Mouse (Mus musculus): ENCODE results near the gene Krt8. TPM values are rescaled to one million over a fixed set of nuclear protein-coding genes. Genes with fewer than 3 reads are reported as not detected.
A peak's percentile ranks its signal among the peaks of the same experiment; 100 is the strongest.
"Not testable (repeated sequence)": the region's sequence is repeated elsewhere in the genome, so short reads cannot be mapped to it uniquely, and the experiment has no call there.

Krt8 gene
- total RNA-seq, 2 experiments from 2014 or later, result not detected

- peak in 1 of 2 experiments; percentile 12 for DNase-seq (ENCODE audit: low spot score in 2 of 2)
These were observed 6.4 kb upstream of the Krt8 start for GRCm38 (mm10) chr15:102010569-102011245.

- DNase-seq (ENCODE audit: low spot score in 2 of 2), result peak in 1 of 2 experiments; percentile 23
These were observed 3.1 kb upstream of the Krt8 start for GRCm38 (mm10) chr15:102007097-102008069.

GRCm38 (mm10) chr15:102006317-102006716, 2.0 kb upstream of the Krt8 start:
- DNase-seq (ENCODE audit: low spot score in 2 of 2), result no peak

- DNase-seq (ENCODE audit: low spot score in 2 of 2), result no peak
These were observed 1.0 kb upstream of the Krt8 start for GRCm38 (mm10) chr15:102005290-102005689.

GRCm38 (mm10) chr15:102003516-102003915, 766 bp downstream of the Krt8 start:
- no peak for DNase-seq (ENCODE audit: low spot score in 2 of 2)

- DNase-seq (ENCODE audit: low spot score in 2 of 2), result no peak
These were observed 1.4 kb downstream of the Krt8 start for GRCm38 (mm10) chr15:102002646-102003488.

- no peak for DNase-seq (ENCODE audit: low spot score in 2 of 2)
These were observed 4.5 kb downstream of the Krt8 start for GRCm38 (mm10) chr15:101999676-102000335.

- no peak for DNase-seq (ENCODE audit: low spot score in 2 of 2)
These were observed 5.1 kb downstream of the Krt8 start for GRCm38 (mm10) chr15:101999156-101999555.

- not testable (repeated sequence) for DNase-seq (ENCODE audit: low spot score in 2 of 2)
These were observed 7.7 kb downstream of the Krt8 start for GRCm38 (mm10) chr15:101996450-101997078.

- no peak for DNase-seq (ENCODE audit: low spot score in 2 of 2)
These were observed 8.6 kb downstream of the Krt8 start for GRCm38 (mm10) chr15:101995484-101996236.

- no peak for DNase-seq (ENCODE audit: low spot score in 2 of 2)
These were observed 9.9 kb downstream of the Krt8 start for GRCm38 (mm10) chr15:101994365-101994764.

- no peak for DNase-seq (ENCODE audit: low spot score in 2 of 2)
These were observed 13.3 kb downstream of the Krt8 start for GRCm38 (mm10) chr15:101990946-101991345.

- DNase-seq (ENCODE audit: low spot score in 2 of 2), result no peak
These were observed 15.6 kb downstream of the Krt8 start for GRCm38 (mm10) chr15:101988714-101989113.

- DNase-seq (ENCODE audit: low spot score in 2 of 2), result peak; percentile 69 to 92
These were observed 16.2 kb downstream of the Krt8 start for GRCm38 (mm10) chr15:101988119-101988518.

GRCm38 (mm10) chr15:101984746-101985145, 19.5 kb downstream of the Krt8 start:
- DNase-seq (ENCODE audit: low spot score in 2 of 2), result no peak

- peak; percentile 91 to 97 for DNase-seq (ENCODE audit: low spot score in 2 of 2)
These were observed 20.2 kb downstream of the Krt8 start for GRCm38 (mm10) chr15:101983949-101984601.

GRCm38 (mm10) chr15:101983315-101983948, 20.9 kb downstream of the Krt8 start:
- no peak for DNase-seq (ENCODE audit: low spot score in 2 of 2)

GRCm38 (mm10) chr15:101980849-101981248, 23.4 kb downstream of the Krt8 start:
- DNase-seq (ENCODE audit: low spot score in 2 of 2), result no peak
